Mouse (Mus musculus) forelimb bud, embryonic 11.5 days (tissue): ENCODE results near the gene Htra3.

ENCODE experiments used
- DNase-seq: peaks from one replicate; pipeline ENCODE4 v3.0.0-alpha.2; 2012; ENCODE audit warnings: low read depth, low spot score

Htra3 gene

DNA sequence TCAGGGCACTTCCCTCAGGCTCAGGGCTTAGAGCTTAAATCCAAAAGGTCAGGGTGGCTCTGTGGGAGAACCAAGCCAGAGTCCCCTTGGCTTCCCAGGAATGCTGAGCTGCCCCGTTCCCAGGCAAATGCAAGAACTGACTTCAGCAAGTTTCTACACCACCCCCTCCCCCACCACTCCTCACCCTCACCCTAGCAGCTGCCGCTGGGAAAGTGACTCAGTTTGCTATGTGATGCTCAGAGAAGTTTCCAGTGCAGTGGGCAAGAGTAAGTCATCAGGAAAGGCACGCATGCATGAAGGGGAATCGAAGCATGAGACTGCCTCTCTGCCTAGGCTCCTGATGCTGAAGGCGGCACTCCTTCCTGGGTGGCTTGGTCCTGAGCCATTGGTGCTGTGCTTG, 62.6 kb downstream of the Htra3 start:
- peak; percentile 20 for DNase-seq

DNA sequence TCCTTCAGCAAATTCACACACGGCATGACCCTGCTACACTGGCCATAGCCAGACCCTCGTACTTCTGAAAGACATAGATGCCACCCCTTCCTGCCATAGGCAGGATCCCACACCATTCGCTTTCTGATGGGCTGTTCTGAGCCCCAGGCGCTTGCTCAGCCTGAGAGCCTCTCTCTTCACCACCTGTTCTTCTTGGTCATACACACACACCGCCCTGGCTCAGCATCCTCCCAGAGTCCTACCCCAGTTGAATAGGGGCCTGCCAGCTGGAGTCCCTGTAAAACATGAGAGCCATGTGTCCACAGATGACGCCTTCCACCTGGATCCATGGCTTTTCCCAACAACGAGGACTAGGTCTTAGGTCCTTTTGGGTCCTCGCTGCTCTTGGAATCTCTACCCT, 66.9 kb downstream of the Htra3 start:
- no peak for DNase-seq

DNA sequence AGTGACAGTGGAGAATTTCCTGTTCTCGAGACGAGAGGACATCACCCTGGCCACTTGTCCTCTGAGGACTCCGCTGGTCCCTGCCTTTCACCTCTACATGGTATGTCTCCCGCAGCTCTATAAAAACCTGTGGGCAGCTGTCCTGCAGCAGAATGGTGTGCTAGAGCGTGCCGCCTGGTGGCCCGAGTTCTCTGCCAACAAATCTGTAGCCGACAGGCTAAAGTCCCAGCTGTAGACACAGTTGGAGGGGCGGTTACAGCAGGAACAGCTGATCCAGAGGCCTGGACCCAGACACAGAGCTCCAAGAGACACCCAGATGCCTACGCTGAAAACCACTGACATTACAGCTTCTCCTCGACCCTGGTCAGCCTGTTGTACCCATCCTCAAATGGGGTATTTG, 67.7 kb downstream of the Htra3 start:
- no peak for DNase-seq

GRCm38 (mm10) chr5:35611170-35611569, 68.4 kb downstream of the Htra3 start:
- no peak for DNase-seq

DNA sequence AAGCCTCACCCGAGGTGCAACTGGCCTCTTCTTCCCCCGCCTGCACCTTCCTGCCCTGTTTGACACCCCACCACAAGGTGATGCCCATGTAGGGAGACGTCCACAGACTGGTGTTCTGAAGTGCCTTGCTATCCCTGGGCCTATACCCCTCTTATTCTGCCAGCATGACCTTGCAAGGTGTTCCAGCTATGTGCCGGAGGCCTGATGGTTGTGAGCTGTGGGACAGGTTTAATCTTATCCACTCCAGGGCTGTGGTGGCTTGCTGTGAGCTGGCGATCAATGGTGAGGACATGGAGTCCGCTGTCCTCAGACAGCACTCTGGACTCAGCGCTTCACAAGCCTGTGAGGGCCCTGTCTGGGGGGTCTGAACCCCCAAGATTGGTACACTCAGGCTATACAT, 69.2 kb downstream of the Htra3 start:
- DNase-seq = no peak

DNA sequence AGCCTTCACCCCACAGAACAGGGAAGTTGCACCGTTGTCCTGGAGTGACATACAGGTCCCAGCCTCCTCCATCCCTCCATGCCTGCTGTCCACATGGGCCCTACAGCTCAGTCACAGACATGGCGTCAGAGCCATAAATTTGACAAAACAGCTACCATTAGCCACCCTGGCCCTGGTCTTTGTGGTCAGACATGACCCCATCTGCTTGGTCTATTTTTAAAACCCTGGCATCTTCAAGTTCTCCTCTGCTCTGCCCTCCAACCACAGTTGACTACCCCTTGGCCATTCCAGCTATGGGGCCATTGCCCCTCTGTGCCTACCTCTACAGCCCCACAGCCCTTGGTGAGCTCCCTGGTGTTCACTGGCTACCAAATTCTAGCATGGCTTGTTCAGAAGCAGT, 69.6 kb downstream of the Htra3 start:
- no peak for DNase-seq

- DNase-seq = peak; percentile 74
Measured at GRCm38 (mm10) chr5:35609381-35609780, 70.2 kb downstream of the Htra3 start.

- DNase-seq = no peak
Measured at GRCm38 (mm10) chr5:35608559-35608958, 71.0 kb downstream of the Htra3 start.

GRCm38 (mm10) chr5:35607784-35608183, 71.8 kb downstream of the Htra3 start:
- no peak for DNase-seq

DNA sequence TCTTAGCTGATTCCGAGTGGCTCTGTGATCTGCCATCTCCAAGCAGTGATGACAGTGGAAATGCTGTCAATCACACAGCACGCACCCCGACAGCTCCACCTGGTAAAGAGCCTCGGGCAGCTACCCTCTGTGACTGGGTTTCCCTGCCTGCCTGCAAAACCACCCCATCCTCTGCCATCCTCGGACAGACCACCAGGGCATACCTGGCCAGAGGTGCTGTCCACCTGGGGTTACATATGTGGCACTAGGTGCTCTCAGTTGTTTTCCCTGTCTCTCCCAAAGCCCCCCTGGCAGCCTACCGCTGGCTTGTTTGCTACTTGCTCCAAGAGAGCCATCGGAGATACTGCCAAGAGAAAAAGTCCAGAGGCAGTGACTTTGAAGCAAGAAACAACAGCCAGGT, 72.8 kb downstream of the Htra3 start:
- DNase-seq = no peak

DNA sequence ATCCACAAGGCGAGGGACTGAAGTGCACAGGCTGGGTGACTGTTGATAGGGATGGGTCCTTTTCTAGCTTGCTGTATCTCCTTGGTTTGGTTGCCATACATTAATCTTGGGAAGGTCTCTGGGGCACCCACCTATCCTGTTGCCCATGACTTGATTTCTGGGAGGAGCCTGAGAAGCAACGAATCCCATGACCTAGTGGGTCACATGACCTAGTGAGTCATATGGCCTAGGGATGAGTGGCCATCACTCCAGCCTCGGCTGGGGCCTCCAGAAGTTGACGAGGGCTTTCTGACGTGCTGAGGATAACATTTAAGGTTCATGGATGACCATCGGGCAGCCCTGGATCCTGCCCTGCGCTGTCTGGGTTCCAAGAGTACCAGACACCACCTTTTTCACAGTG, 74.2 kb downstream of the Htra3 start:
- no peak for DNase-seq
